Mouse (Mus musculus) bone marrow, adult 2 months (tissue): ENCODE measurements around the gene Foxf1.

Experiments
- CTCF ChIP-seq: fragments of 200-500 bp; IDR thresholded peaks from 2 replicates; pipeline ENCODE4 v1.5.1; 2011; ENCODE audit warnings: low read length, control low read depth; ENCODE audit not compliant: control insufficient read depth, insufficient read depth
- POLR2A ChIP-seq: fragments of 200-500 bp; IDR thresholded peaks from 2 replicates; pipeline ENCODE4 v1.6.1; 2011; ENCODE audit warnings: low read depth, mild to moderate bottlenecking, control low read depth, low read length, borderline replicate concordance; ENCODE audit not compliant: control insufficient read depth

DNA sequence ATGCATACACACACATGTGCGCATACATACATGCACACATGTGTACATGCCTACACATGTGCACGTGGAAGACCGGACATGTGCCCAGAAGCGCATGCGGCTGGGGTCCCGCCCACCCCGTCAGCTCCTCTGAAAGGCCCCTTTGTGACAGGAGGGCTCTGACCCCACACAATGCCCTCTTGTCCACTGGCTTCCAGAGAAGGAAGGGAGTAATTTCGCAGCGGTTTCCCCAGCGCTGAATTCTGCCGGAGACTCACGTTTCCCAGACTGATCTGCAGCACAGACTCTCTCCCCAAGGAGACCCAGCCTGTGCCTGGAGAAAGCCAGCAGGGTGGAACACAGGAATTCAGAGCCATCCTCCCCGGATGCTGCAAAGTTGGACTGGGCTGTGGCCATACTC is 20.5 kb upstream of the Foxf1 start:
- no peak for TF ChIP-seq CTCF
- no peak for TF ChIP-seq POLR2A
